Mouse (Mus musculus): ENCODE data around the gene Ttc38. TPM values are rescaled to one million over a fixed set of nuclear protein-coding genes. Genes with fewer than 3 reads are reported as not detected.
A peak's percentile ranks its signal among the peaks of the same experiment; 100 is the strongest.

The Ttc38 gene
- polyA plus RNA-seq, 1 experiment from 2014 or later, result 3.1 TPM

DNA sequence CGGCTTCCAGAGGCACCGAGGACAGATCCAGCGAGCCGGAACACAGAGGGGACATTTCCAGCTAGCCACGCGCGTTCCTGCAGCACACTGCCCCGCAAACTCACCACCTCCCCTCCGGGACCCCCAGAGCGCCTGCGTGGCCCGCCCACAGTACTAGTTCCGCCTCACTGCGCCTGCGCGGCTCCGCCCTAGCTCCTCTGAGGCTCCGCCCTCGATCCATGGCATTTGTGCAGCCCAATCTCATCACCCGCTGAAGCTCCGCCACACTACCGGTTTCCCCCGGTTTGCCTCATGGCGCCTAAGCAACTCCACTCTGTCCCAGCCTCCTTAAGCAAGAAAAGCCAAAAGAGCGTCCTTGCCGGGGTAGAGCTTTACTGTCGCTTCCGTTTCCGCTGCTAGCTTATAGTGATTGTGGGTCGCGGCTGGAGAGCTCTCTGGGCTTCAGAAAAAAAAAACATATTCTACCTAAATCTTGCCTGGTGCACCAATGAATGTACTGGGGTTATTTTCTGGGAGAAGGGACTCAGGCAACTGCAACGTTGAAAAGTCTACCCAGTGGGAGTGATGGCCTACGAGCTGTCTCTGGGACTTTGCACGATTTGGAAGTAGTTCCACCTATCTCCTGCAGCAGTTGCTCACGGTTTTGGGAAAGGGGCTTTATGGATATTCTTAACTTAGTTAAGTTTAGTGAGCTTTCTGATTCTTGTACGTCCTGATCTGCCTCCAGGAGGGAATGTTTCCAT, 20.4 kb upstream of the Ttc38 start, which contains the start of gene Cdpf1:
TSS of gene Cdpf1 (minus strand) at position 163 of the 743 bp plus-strand sequence.
- Histone ChIP-seq H3K9ac (peak within 1 kb of the TSS; percentile 82), H3K4me3 (replicated peaks; ENCODE audit: low read length) (peak within 1 kb of the TSS; percentile 79), H3K36me3 (replicated peaks; ENCODE audit: control insufficient read depth, insufficient read depth) (no peaks in the 10 kb centered on the region), H3K4me1 (replicated peaks; ENCODE audit: control insufficient read depth, insufficient read depth, low read length) (peaks cover 12% of the 10 kb centered on the region; the same call in 1 of the 2 replicates), H3K27me3 (ENCODE audit: control insufficient read depth, insufficient read depth, low read length) (no peaks in the 10 kb centered on the region), H3K9me3 (ENCODE audit: control insufficient read depth, low read length) (no peaks in the 10 kb centered on the region), H3K27ac (peak within 1 kb of the TSS; percentile 89), H3K4me2 (replicated peaks) (peak within 1 kb of the TSS; percentile 91)
- ATAC-seq (ENCODE audit: low FRiP score) (peak; percentile 96), DNase-seq (ENCODE audit: low spot score) (peak; percentile 99)
- 4% methylated on average over 36 of the region's 36 CpGs for WGBS

DNA sequence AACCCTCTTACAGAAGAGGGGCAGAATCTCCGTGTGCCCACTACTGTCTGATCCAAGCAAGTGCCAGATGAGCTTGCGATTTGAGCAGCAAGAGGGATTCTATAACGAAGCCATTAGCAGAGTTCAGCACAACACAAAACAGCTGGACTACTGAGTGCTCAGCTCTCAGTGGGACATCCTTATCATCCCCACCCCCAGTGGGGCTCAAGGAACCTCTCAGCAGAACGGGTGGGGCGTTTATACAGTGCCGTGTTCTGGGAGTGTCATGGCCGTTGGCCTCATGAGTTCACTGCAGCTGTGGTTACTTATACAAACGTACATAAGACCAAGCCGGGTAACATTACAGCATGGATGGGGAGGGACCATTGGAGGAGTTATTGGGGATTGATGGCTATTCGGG, 18.7 kb upstream of the Ttc38 start:
- peaks cover 12% of the 10 kb centered on the region; the same call in 1 of the 2 replicates for H3K4me1 ChIP-seq (replicated peaks; ENCODE audit: control insufficient read depth, insufficient read depth, low read length)
- H3K9me3 ChIP-seq (ENCODE audit: control insufficient read depth, low read length), result peaks cover 6% of the 10 kb centered on the region; the same call in 1 of the 2 replicates
- DNase-seq (ENCODE audit: low spot score) (no peak), ATAC-seq (ENCODE audit: low FRiP score) (no peak)
- H3K36me3 ChIP-seq (replicated peaks; ENCODE audit: control insufficient read depth, insufficient read depth), result no peaks in the 10 kb centered on the region
- no peak overlapping the region for H3K27ac ChIP-seq
- H3K9ac ChIP-seq, result no peak overlapping the region
- no peak overlapping the region for H3K4me2 ChIP-seq (replicated peaks)
- 0 out of 2 replicates have a peak, but pooled peaks cover under 1% of the 10 kb centered on the region for H3K27me3 ChIP-seq (ENCODE audit: control insufficient read depth, insufficient read depth, low read length)
- 76% methylated on average over 10 of the region's 10 CpGs for WGBS
- H3K4me3 ChIP-seq (replicated peaks; ENCODE audit: low read length), result no peak overlapping the region

DNA sequence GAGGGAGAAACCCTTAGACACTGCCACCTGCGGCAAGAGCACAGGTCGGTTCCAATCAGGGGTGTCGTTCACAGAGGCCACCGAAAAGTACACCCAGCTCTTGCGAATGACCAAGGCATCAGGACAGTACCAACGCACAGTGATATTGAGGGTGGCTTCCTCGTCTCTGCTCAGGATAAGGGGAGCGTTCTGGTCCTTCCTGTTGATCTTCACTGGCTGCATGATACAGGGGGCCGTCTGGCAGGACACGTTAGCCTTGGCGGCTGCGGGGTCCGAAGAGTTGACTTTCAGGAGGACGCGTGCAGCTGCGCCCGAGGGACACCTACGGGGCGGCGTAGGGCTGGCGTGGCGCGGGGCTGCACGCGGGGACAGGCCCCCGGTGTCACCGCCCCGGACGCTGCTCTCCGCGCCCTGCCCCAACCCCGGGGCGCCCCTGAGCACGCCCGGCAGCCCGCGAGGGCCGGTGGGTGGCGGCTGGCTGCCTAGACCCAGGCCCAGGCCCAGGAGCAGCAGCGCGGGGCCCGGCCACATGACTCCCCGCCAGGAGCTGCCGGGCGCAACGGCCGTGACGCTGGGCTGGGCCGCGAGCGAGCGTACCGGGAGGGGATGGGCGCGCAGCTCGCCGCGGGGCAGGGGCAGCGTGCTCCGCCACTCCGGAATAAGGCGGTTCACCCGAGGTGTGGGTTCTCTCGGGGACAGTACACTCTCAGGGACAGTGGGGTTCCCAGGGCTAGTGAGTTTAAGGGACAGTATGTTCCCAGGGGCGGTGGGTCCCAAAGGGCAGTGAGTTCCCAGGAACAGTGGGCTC, 10.7 kb upstream of the Ttc38 start, which contains the start of gene Pkdrej:
TSS of gene Pkdrej (minus strand) at position 532 of the 808 bp plus-strand sequence.
- WGBS, result 2% methylated on average over 65 of the region's 65 CpGs
- peak within 1 kb of the TSS; percentile 46 for H3K4me3 ChIP-seq (replicated peaks; ENCODE audit: low read length)

GRCm38 (mm10) chr15:85822011-85822359, 10.1 kb upstream of the Ttc38 start:
- 23% methylated on average over 4 of the region's 4 CpGs for WGBS
- Histone ChIP-seq H3K9me3 (ENCODE audit: control insufficient read depth, low read length) (peaks cover 6% of the 10 kb centered on the region; the same call in 1 of the 2 replicates), H3K36me3 (replicated peaks; ENCODE audit: control insufficient read depth, insufficient read depth) (no peaks in the 10 kb centered on the region), H3K9ac (peak overlapping the region; percentile 72), H3K27me3 (ENCODE audit: control insufficient read depth, insufficient read depth, low read length) (peaks cover 27% of the 10 kb centered on the region), H3K4me3 (replicated peaks; ENCODE audit: low read length) (peak overlapping the region; percentile 46), H3K27ac (no peak overlapping the region), H3K4me1 (replicated peaks; ENCODE audit: control insufficient read depth, insufficient read depth, low read length) (peaks cover 3% of the 10 kb centered on the region; the same call in 1 of the 2 replicates), H3K4me2 (replicated peaks) (peak overlapping the region; percentile 94)
- DNase-seq (ENCODE audit: low spot score) (no peak), ATAC-seq (ENCODE audit: low FRiP score) (0 out of 2 replicates have a peak, but pooled peaks have one; percentile 14)

More for the DNA sequence above, 10.7 kb upstream of the Ttc38 start, which contains the start of gene Pkdrej:
- Histone ChIP-seq H3K4me1 (replicated peaks; ENCODE audit: control insufficient read depth, insufficient read depth, low read length) (peaks cover 3% of the 10 kb centered on the region; the same call in 1 of the 2 replicates), H3K4me2 (replicated peaks) (peak within 1 kb of the TSS; percentile 94), H3K9me3 (ENCODE audit: control insufficient read depth, low read length) (peaks cover 6% of the 10 kb centered on the region; the same call in 1 of the 2 replicates), H3K9ac (peak within 1 kb of the TSS; percentile 72), H3K27me3 (ENCODE audit: control insufficient read depth, insufficient read depth, low read length) (peaks cover 27% of the 10 kb centered on the region), H3K36me3 (replicated peaks; ENCODE audit: control insufficient read depth, insufficient read depth) (no peaks in the 10 kb centered on the region), H3K27ac (no peak within 1 kb of the TSS)
- DNase-seq (ENCODE audit: low spot score) (no peak), ATAC-seq (ENCODE audit: low FRiP score) (peak; percentile 64; the same call in 1 of the 2 replicates)

- no peak overlapping the region for H3K4me2 ChIP-seq (replicated peaks)
These were observed 5.4 kb upstream of the Ttc38 start for GRCm38 (mm10) chr15:85826676-85827075.

DNA sequence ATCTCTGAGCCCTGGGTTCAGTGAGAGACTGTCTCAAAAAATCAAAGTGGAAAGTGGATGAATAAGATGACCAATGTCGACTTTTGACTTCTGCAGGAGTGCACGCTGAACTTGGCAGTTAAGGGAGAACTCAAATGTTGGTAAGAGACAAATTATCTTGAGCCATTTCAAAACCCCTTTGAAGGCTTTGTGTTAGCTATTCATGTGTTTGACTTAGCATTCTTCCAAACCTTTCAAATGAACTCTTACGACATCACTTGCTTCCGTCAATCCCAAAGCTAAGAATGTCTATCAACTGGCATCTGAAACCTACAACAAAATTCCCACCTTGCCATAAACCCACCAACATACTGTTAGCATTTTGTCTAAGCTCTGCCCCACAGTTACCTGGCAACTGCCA, 4.0 kb upstream of the Ttc38 start:
- ATAC-seq (ENCODE audit: low FRiP score) (no peak), DNase-seq (ENCODE audit: low spot score) (no peak)
- Histone ChIP-seq H3K27me3 (ENCODE audit: control insufficient read depth, insufficient read depth, low read length) (0 out of 2 replicates have a peak, but pooled peaks cover 2% of the 10 kb centered on the region), H3K4me3 (replicated peaks; ENCODE audit: low read length) (no peak overlapping the region), H3K4me2 (replicated peaks) (no peak overlapping the region), H3K36me3 (replicated peaks; ENCODE audit: control insufficient read depth, insufficient read depth) (no peaks in the 10 kb centered on the region), H3K9me3 (ENCODE audit: control insufficient read depth, low read length) (no peaks in the 10 kb centered on the region), H3K9ac (no peak overlapping the region), H3K4me1 (replicated peaks; ENCODE audit: control insufficient read depth, insufficient read depth, low read length) (no peaks in the 10 kb centered on the region), H3K27ac (no peak overlapping the region)
- 88% methylated on average over 4 of the region's 4 CpGs for WGBS

More at GRCm38 (mm10) chr15:85826676-85827075, 5.4 kb upstream of the Ttc38 start:
- no peaks in the 10 kb centered on the region for H3K9me3 ChIP-seq (ENCODE audit: control insufficient read depth, low read length)
- peaks cover 13% of the 10 kb centered on the region for H3K27me3 ChIP-seq (ENCODE audit: control insufficient read depth, insufficient read depth, low read length)
- 80% methylated on average over 5 of the region's 5 CpGs for WGBS
- H3K4me1 ChIP-seq (replicated peaks; ENCODE audit: control insufficient read depth, insufficient read depth, low read length), result peaks cover 2% of the 10 kb centered on the region; the same call in 1 of the 2 replicates
- H3K4me3 ChIP-seq (replicated peaks; ENCODE audit: low read length), result no peak overlapping the region
- H3K27ac ChIP-seq, result no peak overlapping the region
- no peak for ATAC-seq (ENCODE audit: low FRiP score)
- no peak for DNase-seq (ENCODE audit: low spot score)
- no peak overlapping the region for H3K9ac ChIP-seq
- no peaks in the 10 kb centered on the region for H3K36me3 ChIP-seq (replicated peaks; ENCODE audit: control insufficient read depth, insufficient read depth)

GRCm38 (mm10) chr15:85829470-85829869, 2.6 kb upstream of the Ttc38 start:
- no peak for ATAC-seq (ENCODE audit: low FRiP score)
- no peak overlapping the region for H3K27ac ChIP-seq
- H3K9ac ChIP-seq, result no peak overlapping the region
- no peaks in the 10 kb centered on the region for H3K4me1 ChIP-seq (replicated peaks; ENCODE audit: control insufficient read depth, insufficient read depth, low read length)
- no peak for DNase-seq (ENCODE audit: low spot score)
- H3K9me3 ChIP-seq (ENCODE audit: control insufficient read depth, low read length), result no peaks in the 10 kb centered on the region
- no peaks in the 10 kb centered on the region for H3K27me3 ChIP-seq (ENCODE audit: control insufficient read depth, insufficient read depth, low read length)
- H3K36me3 ChIP-seq (replicated peaks; ENCODE audit: control insufficient read depth, insufficient read depth), result no peaks in the 10 kb centered on the region
- no peak overlapping the region for H3K4me3 ChIP-seq (replicated peaks; ENCODE audit: low read length)
- H3K4me2 ChIP-seq (replicated peaks), result no peak overlapping the region
- WGBS, result 75% methylated on average over 5 of the region's 5 CpGs

DNA sequence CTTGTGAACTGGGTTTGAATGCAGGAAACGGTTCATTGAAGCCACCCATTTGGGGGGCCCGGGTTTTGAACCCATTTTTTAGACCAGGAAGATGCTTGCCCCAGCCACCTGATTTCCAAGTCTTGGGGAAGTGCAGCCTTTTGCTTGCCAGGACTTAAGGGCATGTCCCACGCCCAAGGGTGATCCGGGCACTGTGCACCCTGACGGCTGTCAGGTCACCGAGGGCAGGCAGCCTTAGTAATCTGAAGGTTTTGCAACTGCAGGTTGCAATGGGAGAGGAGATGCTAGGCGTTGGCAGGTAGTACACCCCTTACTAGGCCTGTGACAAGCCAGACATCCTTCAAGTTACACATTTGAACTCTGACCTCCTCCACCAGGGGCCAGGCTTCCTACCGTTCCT, 493 bp downstream of the Ttc38 start:
- Histone ChIP-seq H3K9me3 (ENCODE audit: control insufficient read depth, low read length) (no peaks in the 10 kb centered on the region), H3K9ac (peak overlapping the region; percentile 45), H3K27ac (no peak overlapping the region), H3K4me1 (replicated peaks; ENCODE audit: control insufficient read depth, insufficient read depth, low read length) (no peaks in the 10 kb centered on the region), H3K4me2 (replicated peaks) (peak overlapping the region; percentile 67), H3K27me3 (ENCODE audit: control insufficient read depth, insufficient read depth, low read length) (no peaks in the 10 kb centered on the region), H3K36me3 (replicated peaks; ENCODE audit: control insufficient read depth, insufficient read depth) (no peaks in the 10 kb centered on the region), H3K4me3 (replicated peaks; ENCODE audit: low read length) (peak overlapping the region; percentile 39)
- DNase-seq (ENCODE audit: low spot score) (no peak), ATAC-seq (ENCODE audit: low FRiP score) (no peak)
- WGBS, result 57% methylated on average over 8 of the region's 8 CpGs

GRCm38 (mm10) chr15:85835335-85835734, 3.2 kb downstream of the Ttc38 start:
- Histone ChIP-seq H3K4me3 (replicated peaks; ENCODE audit: low read length) (no peak overlapping the region), H3K9me3 (ENCODE audit: control insufficient read depth, low read length) (no peaks in the 10 kb centered on the region), H3K9ac (no peak overlapping the region), H3K4me2 (replicated peaks) (no peak overlapping the region), H3K27me3 (ENCODE audit: control insufficient read depth, insufficient read depth, low read length) (no peaks in the 10 kb centered on the region), H3K4me1 (replicated peaks; ENCODE audit: control insufficient read depth, insufficient read depth, low read length) (no peaks in the 10 kb centered on the region), H3K27ac (no peak overlapping the region), H3K36me3 (replicated peaks; ENCODE audit: control insufficient read depth, insufficient read depth) (no peaks in the 10 kb centered on the region)
- WGBS, result 62% methylated on average over 3 of the region's 3 CpGs
- no peak for ATAC-seq (ENCODE audit: low FRiP score)
- DNase-seq (ENCODE audit: low spot score), result no peak
